Mouse (Mus musculus): ENCODE measurements at regions not wholly inside any gene's neighbourhood (a gene's known extent, or its start where the extent isn't known, plus 50 kb on each side); places are given as distances from the start of the nearest gene placed in this dataset. TPM values are rescaled to one million over a fixed set of nuclear protein-coding genes. Genes with fewer than 3 reads are reported as not detected.

- no peaks in the 10 kb centered on the region for H3K27me3 ChIP-seq (ENCODE audit: control insufficient read depth, insufficient read depth, low read length)
- H3K9ac ChIP-seq (ENCODE audit: low read depth, low read length): no peak overlapping the region
- H3K4me2 ChIP-seq (replicated peaks; ENCODE audit: low read depth, low read length): no peak overlapping the region; the same call in 1 of the 2 replicates
- H3K4me3 ChIP-seq (ENCODE audit: low read length): no peak overlapping the region
- 9% methylated on average over 7 of the region's 7 CpGs for WGBS
- no peaks in the 10 kb centered on the region for H3K36me3 ChIP-seq (ENCODE audit: control insufficient read depth, insufficient read depth, low read length)
- H3K4me1 ChIP-seq (ENCODE audit: control insufficient read depth, insufficient read depth, low read length): 0 out of 2 replicates have a peak, but pooled peaks cover 3% of the 10 kb centered on the region
- H3K27ac ChIP-seq (ENCODE audit: low read depth, low read length): peak overlapping the region; percentile 42; the same call in 1 of the 2 replicates
- no peaks in the 10 kb centered on the region for H3K9me3 ChIP-seq (ENCODE audit: control insufficient read depth, low read length)
- 0 out of 2 replicates have a peak, but pooled peaks have one; percentile 32 for ATAC-seq (ENCODE audit: low FRiP score, low TSS enrichment)
These were observed 143.1 kb downstream of the Gm11361 start for GRCm38 (mm10) chr13:28400459-28400858.

Small RNAs in the stretch of these regions (microRNA-seq; reads per million reads assigned to microRNA genes)
- not detected for gene Mir6368
